Mouse (Mus musculus) intestine, embryonic 15.5 days (tissue): ENCODE results near the gene Slc25a28. TPM values are rescaled to one million over a fixed set of nuclear protein-coding genes. Genes with fewer than 3 reads are reported as not detected.
A peak's percentile ranks its signal among the peaks of the same experiment; 100 is the strongest.

Experiments
- ATAC-seq: fragments of 200-750 bp; cut with Nextera tagmentation; 2 replicates; pipeline ENCODE4 v1.8.0; 2017; ENCODE audit warnings: moderate TSS enrichment, moderate library complexity
- H3K27ac ChIP-seq: fragments of 300-500 bp; sonication (generic); 2 replicates; pipeline ENCODE4 v1.5.1; 2015; ENCODE audit warnings: mild to moderate bottlenecking, inconsistent platforms
- H3K27me3 ChIP-seq: fragments of 300-500 bp; sonication (generic); replicated peaks from 2 replicates; pipeline ENCODE4 v1.6.1; 2015; ENCODE audit warnings: inconsistent platforms
- H3K36me3 ChIP-seq: fragments of 300-500 bp; sonication (generic); 2 replicates; pipeline ENCODE4 v1.6.1; 2015; ENCODE audit warnings: inconsistent platforms
- H3K4me1 ChIP-seq: fragments of 300-500 bp; sonication (generic); replicated peaks from 2 replicates; pipeline ENCODE4 v1.6.1; 2015; ENCODE audit warnings: inconsistent platforms
- H3K4me2 ChIP-seq: fragments of 300-500 bp; sonication (generic); replicated peaks from 2 replicates; pipeline ENCODE4 v1.6.1; 2015; ENCODE audit warnings: mild to moderate bottlenecking, inconsistent platforms
- H3K4me3 ChIP-seq: fragments of 300-500 bp; sonication (generic); replicated peaks from 2 replicates; pipeline ENCODE4 v1.5.1; 2015; ENCODE audit warnings: inconsistent platforms
- H3K9ac ChIP-seq: fragments of 300-500 bp; sonication (generic); 2 replicates; pipeline ENCODE4 v1.6.1; 2015; ENCODE audit warnings: inconsistent platforms
- H3K9me3 ChIP-seq: fragments of 300-500 bp; sonication (generic); 2 replicates; pipeline ENCODE4 v1.6.1; 2016; ENCODE audit warnings: inconsistent platforms
- WGBS: fragments of 180-500 bp; shearing (Covaris S2); methylation state at CpG from one replicate; pipeline ENCODE4 v1.1.7; 2015; 5-methylcytosine and 5-hydroxymethylcytosine counted together
- polyA plus RNA-seq: library from polyadenylated mRNA; unstranded; fragments of >200 nt; fragmentation: Nextera tagmentation; extraction: Ambion mirVana; gene quantifications from 2 replicates; pipeline ENCODE4 v1.2.1, GENCODE M21; 2015

The Slc25a28 gene
- polyA plus RNA-seq, 1 experiment from 2014 or later, result 19.9 TPM

DNA sequence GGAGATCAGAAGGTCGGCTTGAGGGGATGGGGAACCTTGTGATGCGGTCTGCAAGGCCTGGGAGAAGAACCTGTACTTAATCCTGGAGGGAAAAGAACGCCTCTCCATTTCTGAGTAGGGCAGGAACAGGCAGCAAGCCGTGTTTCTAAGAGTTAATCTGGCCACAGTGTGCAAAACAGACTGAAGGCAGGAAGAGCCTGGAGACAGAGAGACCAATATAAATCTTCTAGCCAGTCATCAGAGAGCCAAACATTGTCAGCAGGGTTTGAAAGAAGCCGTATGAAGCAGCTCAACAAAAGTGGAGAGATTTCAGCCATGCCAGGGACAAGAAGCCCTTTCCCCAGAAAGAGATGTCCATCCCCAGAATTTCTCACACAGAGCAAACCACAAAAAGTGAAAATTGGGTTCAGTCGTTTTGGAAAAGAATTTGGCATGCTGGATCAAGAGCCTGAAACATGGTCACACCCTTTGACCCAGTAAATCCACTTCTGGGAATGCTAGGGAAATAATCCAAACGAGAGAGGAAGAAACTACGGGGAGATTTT lies 23.4 kb downstream of the Slc25a28 start:
- no peak overlapping the region for H3K9ac ChIP-seq
- 33% methylated on average over 8 of the region's 8 CpGs for WGBS
- no peaks in the 10 kb centered on the region for H3K9me3 ChIP-seq
- peak overlapping the region; percentile 72 for H3K27ac ChIP-seq
- no peak for ATAC-seq
- 0 out of 2 replicates have a peak overlapping the region, but pooled peaks have one; percentile 6 for H3K4me2 ChIP-seq
- H3K36me3 ChIP-seq, result no peaks in the 10 kb centered on the region
- no peak overlapping the region for H3K4me3 ChIP-seq
- H3K27me3 ChIP-seq, result no peaks in the 10 kb centered on the region
- H3K4me1 ChIP-seq, result peaks cover 20% of the 10 kb centered on the region

- Histone ChIP-seq H3K4me3 (no peak overlapping the region), H3K27me3 (no peaks in the 10 kb centered on the region), H3K9me3 (no peaks in the 10 kb centered on the region), H3K36me3 (no peaks in the 10 kb centered on the region), H3K27ac (no peak overlapping the region), H3K9ac (no peak overlapping the region), H3K4me2 (no peak overlapping the region), H3K4me1 (peaks cover 12% of the 10 kb centered on the region)
- WGBS, result 81% methylated on average over 4 of the region's 4 CpGs
- no peak for ATAC-seq
Observed at GRCm38 (mm10) chr19:43648343-43648742, 26.3 kb downstream of the Slc25a28 start.

GRCm38 (mm10) chr19:43647261-43647660 lies 27.4 kb downstream of the Slc25a28 start:
- 71% methylated on average over 9 of the region's 9 CpGs for WGBS
- no peak overlapping the region for H3K4me3 ChIP-seq

GRCm38 (mm10) chr19:43646852-43647251 lies 27.8 kb downstream of the Slc25a28 start:
- WGBS, result 44% methylated on average over 7 of the region's 7 CpGs
- no peak overlapping the region for H3K9ac ChIP-seq
- peaks cover 9% of the 10 kb centered on the region for H3K4me1 ChIP-seq
- ATAC-seq, result no peak
- H3K9me3 ChIP-seq, result no peaks in the 10 kb centered on the region
- no peaks in the 10 kb centered on the region for H3K36me3 ChIP-seq
- H3K27me3 ChIP-seq, result no peaks in the 10 kb centered on the region
- no peak overlapping the region for H3K27ac ChIP-seq
- no peak overlapping the region for H3K4me2 ChIP-seq
- H3K4me3 ChIP-seq, result no peak overlapping the region

More at GRCm38 (mm10) chr19:43647261-43647660, 27.4 kb downstream of the Slc25a28 start:
- H3K4me1 ChIP-seq, result peaks cover 12% of the 10 kb centered on the region
- no peaks in the 10 kb centered on the region for H3K9me3 ChIP-seq
- H3K27ac ChIP-seq, result no peak overlapping the region
- no peaks in the 10 kb centered on the region for H3K36me3 ChIP-seq
- no peak for ATAC-seq
- no peak overlapping the region for H3K9ac ChIP-seq
- no peak overlapping the region for H3K4me2 ChIP-seq
- H3K27me3 ChIP-seq, result no peaks in the 10 kb centered on the region

DNA sequence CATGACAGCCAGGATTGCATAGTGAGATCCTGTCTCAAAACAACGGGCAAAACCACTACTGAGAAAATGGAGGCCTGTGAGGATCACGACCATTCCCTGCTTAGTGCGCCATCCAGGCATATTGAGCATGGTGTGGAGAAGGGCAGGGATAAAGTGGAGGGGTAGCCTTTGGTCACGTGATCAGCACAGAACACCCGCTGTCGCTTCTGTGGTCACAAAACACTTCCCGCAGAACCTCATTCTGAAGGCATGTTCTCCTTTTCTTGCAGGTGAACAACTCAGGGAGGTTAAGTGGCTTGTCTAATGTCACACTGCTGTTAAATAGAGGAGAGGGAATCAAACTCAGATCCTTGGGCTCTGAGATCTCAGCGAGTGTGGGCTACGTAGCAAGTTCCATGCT lies 29.2 kb downstream of the Slc25a28 start:
- H3K4me2 ChIP-seq, result no peak overlapping the region
- no peak overlapping the region for H3K4me3 ChIP-seq
- no peaks in the 10 kb centered on the region for H3K9me3 ChIP-seq
- no peak overlapping the region for H3K9ac ChIP-seq
- no peaks in the 10 kb centered on the region for H3K27me3 ChIP-seq
- H3K36me3 ChIP-seq, result no peaks in the 10 kb centered on the region
- WGBS, result 85% methylated on average over 9 of the region's 9 CpGs
- no peak overlapping the region for H3K27ac ChIP-seq
- no peak for ATAC-seq
- H3K4me1 ChIP-seq, result no peaks in the 10 kb centered on the region; the same call in none of the 2 replicates

GRCm38 (mm10) chr19:43642843-43643242 lies 31.8 kb downstream of the Slc25a28 start:
- H3K4me3 ChIP-seq, result no peak overlapping the region
- peak overlapping the region; percentile 34; the same call in 1 of the 2 replicates for H3K4me2 ChIP-seq
- no peak overlapping the region for H3K9ac ChIP-seq
- H3K36me3 ChIP-seq, result no peaks in the 10 kb centered on the region
- no peak overlapping the region for H3K27ac ChIP-seq
- ATAC-seq, result no peak
- WGBS, result 55% methylated on average over 9 of the region's 9 CpGs
- H3K27me3 ChIP-seq, result no peaks in the 10 kb centered on the region
- H3K9me3 ChIP-seq, result no peaks in the 10 kb centered on the region
- H3K4me1 ChIP-seq, result no peaks in the 10 kb centered on the region; the same call in none of the 2 replicates

- Histone ChIP-seq H3K27me3 (no peaks in the 10 kb centered on the region), H3K4me3 (no peak overlapping the region), H3K27ac (no peak overlapping the region), H3K9ac (no peak overlapping the region), H3K4me2 (0 out of 2 replicates have a peak overlapping the region, but pooled peaks have one; percentile 6), H3K36me3 (no peaks in the 10 kb centered on the region), H3K9me3 (no peaks in the 10 kb centered on the region), H3K4me1 (no peaks in the 10 kb centered on the region; the same call in none of the 2 replicates)
- peak; percentile 31; the same call in 1 of the 2 replicates for ATAC-seq
- WGBS, result 55% methylated on average over 11 of the region's 11 CpGs
Observed at GRCm38 (mm10) chr19:43641833-43642232, 32.8 kb downstream of the Slc25a28 start.

DNA sequence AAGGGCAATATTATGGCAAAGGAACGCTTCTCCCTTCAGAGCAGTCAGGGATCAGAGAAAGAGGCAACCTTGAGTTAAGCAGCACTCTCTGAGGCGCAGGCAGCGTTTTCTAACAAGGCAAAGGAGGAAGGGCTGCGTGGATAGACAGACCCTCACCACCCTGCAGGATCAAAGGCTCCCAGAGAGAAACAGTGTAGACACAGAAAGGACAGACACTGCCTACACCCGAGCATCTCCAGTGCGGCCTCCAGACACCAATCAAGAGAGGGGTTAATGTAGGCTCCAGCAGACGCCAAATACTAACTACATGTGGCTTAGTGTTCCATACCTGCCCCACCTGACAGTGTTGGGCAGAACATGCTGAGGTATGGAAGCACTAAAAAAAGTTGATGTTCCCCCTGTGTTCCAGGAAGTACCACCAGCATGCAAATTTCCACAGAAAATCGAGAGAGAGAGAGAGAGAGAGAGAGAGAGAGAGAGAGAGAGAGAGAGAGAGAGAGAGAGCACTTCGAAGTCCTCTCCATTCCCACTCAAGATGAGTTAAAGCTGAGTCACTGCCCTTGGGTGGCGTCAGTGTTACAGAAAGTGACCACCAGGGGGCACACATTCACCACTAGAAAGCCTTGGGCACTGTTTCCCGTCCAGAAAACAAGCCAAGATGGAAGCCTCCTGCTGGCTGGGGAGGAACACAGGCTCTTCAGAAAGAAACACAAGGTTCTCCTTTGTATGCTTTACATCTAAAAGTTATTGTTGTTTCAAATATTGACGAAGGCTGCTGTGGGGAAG lies 44.0 kb downstream of the Slc25a28 start:
- Histone ChIP-seq H3K4me2 (no peak overlapping the region), H3K4me1 (peaks cover 3% of the 10 kb centered on the region; the same call in 1 of the 2 replicates), H3K9me3 (no peaks in the 10 kb centered on the region), H3K27me3 (0 out of 2 replicates have a peak, but pooled peaks cover 3% of the 10 kb centered on the region), H3K4me3 (no peak overlapping the region), H3K36me3 (no peaks in the 10 kb centered on the region), H3K27ac (no peak overlapping the region), H3K9ac (no peak overlapping the region)
- ATAC-seq, result peak; percentile 85
- WGBS, result 27% methylated on average over 12 of the region's 12 CpGs

GRCm38 (mm10) chr19:43629088-43629487 lies 45.6 kb downstream of the Slc25a28 start:
- Histone ChIP-seq H3K27me3 (0 out of 2 replicates have a peak, but pooled peaks cover 3% of the 10 kb centered on the region), H3K4me2 (no peak overlapping the region), H3K27ac (no peak overlapping the region), H3K36me3 (no peaks in the 10 kb centered on the region), H3K9me3 (no peaks in the 10 kb centered on the region), H3K4me3 (no peak overlapping the region), H3K9ac (no peak overlapping the region), H3K4me1 (peaks cover 3% of the 10 kb centered on the region; the same call in 1 of the 2 replicates)
- 47% methylated on average over 4 of the region's 4 CpGs for WGBS
- ATAC-seq, result no peak

DNA sequence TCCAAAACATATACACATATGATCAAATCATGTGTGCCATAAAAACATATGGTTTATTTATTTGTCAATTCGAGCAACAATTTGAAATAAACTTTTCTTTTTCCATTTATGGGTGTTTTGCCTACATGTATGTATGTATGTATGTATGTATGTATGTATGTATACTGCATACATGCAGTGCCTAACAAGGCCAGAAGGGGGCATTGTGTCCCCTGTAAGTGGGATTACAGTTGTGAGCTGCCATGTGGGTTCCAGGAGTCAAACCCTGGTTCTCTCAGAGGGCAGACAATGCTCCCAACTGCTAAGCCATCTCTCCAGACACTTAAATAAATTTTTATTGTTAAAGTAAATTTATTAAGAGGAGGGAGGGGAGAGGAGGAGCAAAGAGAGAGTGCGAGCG lies 47.3 kb downstream of the Slc25a28 start:
- ATAC-seq, result no peak
- H3K9ac ChIP-seq, result no peak overlapping the region
- WGBS, result 95% methylated on average over 3 of the region's 3 CpGs

DNA sequence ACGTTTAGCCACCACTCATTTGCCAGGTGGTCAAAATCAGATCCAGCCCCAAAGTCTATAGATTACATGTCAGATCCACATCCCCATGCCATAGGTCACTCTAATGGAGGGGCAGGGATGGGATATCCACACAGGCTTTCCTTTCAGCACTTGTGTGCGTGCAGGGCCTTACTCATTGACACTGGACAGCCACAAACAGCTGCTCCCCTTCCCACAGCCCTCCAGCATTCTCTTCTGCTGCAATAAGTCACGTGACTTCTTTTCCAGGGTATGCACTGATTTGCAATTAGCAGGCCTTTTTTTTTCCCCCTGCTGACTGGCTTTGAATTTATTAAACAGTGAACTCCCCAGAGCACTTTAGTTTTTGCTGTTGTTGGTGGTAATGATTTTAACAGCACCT lies 48.5 kb downstream of the Slc25a28 start:
- ATAC-seq, result 0 out of 2 replicates have a peak, but pooled peaks have one; percentile 32
- Histone ChIP-seq H3K4me2 (no peak overlapping the region), H3K9me3 (no peaks in the 10 kb centered on the region), H3K4me3 (no peak overlapping the region), H3K4me1 (peaks cover 3% of the 10 kb centered on the region; the same call in 1 of the 2 replicates), H3K27ac (no peak overlapping the region), H3K27me3 (0 out of 2 replicates have a peak, but pooled peaks cover 16% of the 10 kb centered on the region), H3K36me3 (no peaks in the 10 kb centered on the region), H3K9ac (no peak overlapping the region)
- 35% methylated on average over 3 of the region's 3 CpGs for WGBS

More for the DNA sequence above, 47.3 kb downstream of the Slc25a28 start:
- Histone ChIP-seq H3K4me3 (no peak overlapping the region), H3K4me1 (peaks cover 3% of the 10 kb centered on the region; the same call in 1 of the 2 replicates), H3K27me3 (0 out of 2 replicates have a peak, but pooled peaks cover 8% of the 10 kb centered on the region), H3K27ac (no peak overlapping the region), H3K9me3 (no peaks in the 10 kb centered on the region), H3K36me3 (no peaks in the 10 kb centered on the region), H3K4me2 (no peak overlapping the region)

DNA sequence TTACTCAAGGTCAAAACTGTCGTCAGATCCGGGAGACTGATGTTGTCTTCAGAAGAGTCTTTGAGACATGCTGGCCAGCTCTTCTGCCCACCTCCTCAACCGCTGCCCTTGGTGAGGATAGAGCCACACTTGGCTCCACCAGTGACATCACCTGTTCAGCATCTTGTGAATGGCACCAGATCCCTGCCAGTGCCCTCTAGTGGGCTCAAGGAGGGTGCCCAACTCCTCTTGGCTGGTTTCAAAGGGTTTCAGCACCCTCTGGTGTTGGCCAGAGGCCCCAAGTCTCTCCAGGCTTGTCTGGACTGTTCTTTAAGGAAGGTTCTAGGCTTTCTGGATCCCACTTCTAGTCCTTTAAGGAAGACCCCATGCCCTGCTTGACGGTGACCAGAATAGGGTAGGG lies 50.8 kb downstream of the Slc25a28 start:
- Histone ChIP-seq H3K27me3 (peaks cover 27% of the 10 kb centered on the region), H3K27ac (no peak overlapping the region), H3K36me3 (no peaks in the 10 kb centered on the region), H3K4me2 (no peak overlapping the region), H3K9ac (no peak overlapping the region), H3K9me3 (no peaks in the 10 kb centered on the region), H3K4me3 (no peak overlapping the region), H3K4me1 (peaks cover 6% of the 10 kb centered on the region; the same call in 1 of the 2 replicates)
- WGBS, result 50% methylated on average over 4 of the region's 4 CpGs
- peak; percentile 56; the same call in 1 of the 2 replicates for ATAC-seq
